16 mouse cellular contexts compared by ENCODE assay signal in the genomic region with DNA sequence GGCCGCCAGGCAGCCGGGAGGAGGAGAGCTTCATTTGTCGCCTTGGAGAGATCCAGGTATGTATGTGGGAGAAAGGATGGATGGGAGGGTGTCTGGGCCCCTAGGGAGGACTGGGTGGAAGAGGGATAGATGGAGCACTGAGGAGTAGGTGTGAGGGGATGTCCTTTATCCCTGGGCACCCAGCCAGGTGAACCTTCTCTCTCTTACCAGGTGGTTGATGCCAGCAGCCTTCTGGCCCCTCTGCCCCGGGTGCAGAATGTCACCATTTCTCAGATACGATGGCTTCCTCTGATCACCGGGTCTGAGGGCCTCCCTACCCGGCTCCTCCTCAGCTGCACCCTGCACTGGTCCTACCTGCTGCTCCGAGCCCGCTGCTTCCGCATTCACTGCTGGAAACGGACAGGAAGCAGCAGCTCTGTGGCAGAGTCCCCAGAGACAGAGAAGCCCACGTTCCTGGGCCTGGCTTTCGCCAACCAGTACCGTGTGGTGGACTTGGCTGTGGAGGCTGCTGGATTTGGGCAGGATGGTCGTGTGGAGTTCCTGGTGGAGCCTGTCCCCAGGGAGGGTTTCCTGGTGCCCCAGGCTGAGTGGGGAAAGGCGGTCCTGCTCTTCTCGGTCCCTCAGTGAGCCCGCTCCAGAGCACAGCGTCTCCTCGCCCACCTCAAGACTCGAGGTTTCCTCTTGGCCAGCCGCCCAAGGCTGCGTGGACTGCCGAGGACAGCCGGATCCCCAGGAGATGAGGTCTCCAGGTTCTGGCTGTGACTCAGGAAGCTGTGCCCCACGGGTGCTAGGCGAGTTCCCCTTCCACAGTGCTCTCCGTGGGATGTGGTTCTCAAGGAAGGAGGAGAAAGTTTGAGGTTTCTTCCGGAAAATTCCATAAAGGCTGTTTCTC. TPM values are rescaled to one million over a fixed set of nuclear protein-coding genes. Genes with fewer than 3 reads are reported as not detected.
A peak's percentile ranks its signal among the peaks of the same experiment; 100 is the strongest.
DNase-seq lines count a peak whose midpoint lies in the region; ATAC-seq lines count a peak whose summit lies in the region.
"Had no signal": no experiment of that assay in that cellular context is flagged by ENCODE, and none has a peak within 500 bp of the region (broad histone marks: within the 10 kb centered on the region; RNA-seq: fewer than 3 reads in every experiment).

No protein-coding gene starts in this region.

- WGBS in hindbrain, embryonic 10.5 days = 90% methylated on average over 29 of the region's 29 CpGs
- 83% methylated on average over 29 of the region's 29 CpGs for WGBS in hindbrain, embryonic 14.5 days

- peaks cover 55% of the 10 kb centered on the region for H3K4me1 ChIP-seq in hindbrain, embryonic 10.5 days (replicated peaks)
- peaks cover 32% of the 10 kb centered on the region for H3K4me1 ChIP-seq in hindbrain, embryonic 14.5 days (replicated peaks; ENCODE audit: control insufficient read depth, insufficient read depth, low read length)
- H3K4me1 ChIP-seq in brown adipose tissue, adult 24 weeks (ENCODE audit: control insufficient read depth, insufficient read depth, insufficient read length, low read length) = no peaks in the 10 kb centered on the region; the same call in 1 of the 2 replicates

- H3K9ac ChIP-seq in hindbrain, embryonic 14.5 days = no peak overlapping the region
- H3K9ac ChIP-seq: embryonic facial prominence, embryonic 13.5 days; heart, embryonic 13.5 days; intestine, embryonic 15.5 days; limb, embryonic 15.5 days; liver, embryonic 15.5 days had no signal

- peaks cover 50% of the 10 kb centered on the region for H3K36me3 ChIP-seq in hindbrain, embryonic 10.5 days
- peaks cover 7% of the 10 kb centered on the region; the same call in 1 of the 2 replicates for H3K36me3 ChIP-seq in hindbrain, embryonic 14.5 days (replicated peaks; ENCODE audit: control insufficient read depth, insufficient read depth)

- peak; percentile 53 for DNase-seq in cerebellum, adult 9-11 months
- no peak for DNase-seq in cerebellum, postnatal 4 days (ENCODE audit: low spot score in 2 of 2)
- DNase-seq in hindbrain, embryonic 10.5 days (ENCODE audit: low spot score) = no peak
- DNase-seq in hindbrain, embryonic 14.5 days (ENCODE audit: low spot score) = no peak
- peak; percentile 55 to 76 for DNase-seq in cerebellum, postnatal 14 days
- no peak for DNase-seq in layer of hippocampus, adult 9-11 months
- DNase-seq: thymus, postnatal 14 days had no signal

- peaks cover 22% of the 10 kb centered on the region for H3K27me3 ChIP-seq in hindbrain, embryonic 10.5 days (ENCODE audit: insufficient read depth, poor library complexity, severe bottlenecking)
- no peaks in the 10 kb centered on the region for H3K27me3 ChIP-seq in hindbrain, embryonic 14.5 days (ENCODE audit: control insufficient read depth, insufficient read depth, low read length)
- H3K27me3 ChIP-seq: intestine, embryonic 15.5 days; liver, embryonic 15.5 days had no signal

- no peaks in the 10 kb centered on the region for H3K9me3 ChIP-seq in hindbrain, embryonic 10.5 days
- no peaks in the 10 kb centered on the region for H3K9me3 ChIP-seq in hindbrain, embryonic 14.5 days (ENCODE audit: control insufficient read depth, low read length)
- H3K9me3 ChIP-seq: embryonic facial prominence, embryonic 13.5 days; heart, embryonic 13.5 days; intestine, embryonic 15.5 days; limb, embryonic 15.5 days; liver, embryonic 15.5 days; midbrain, embryonic 10.5 days had no signal

- H3K27ac ChIP-seq in hindbrain, embryonic 10.5 days = peak overlapping the region; percentile 43; the same call in 1 of the 2 replicates
- H3K27ac ChIP-seq in hindbrain, embryonic 14.5 days = no peak overlapping the region
- 0 out of 2 replicates have a peak overlapping the region, but pooled peaks have one; percentile 5 for H3K27ac ChIP-seq in brown adipose tissue, adult 24 weeks (replicated peaks; ENCODE audit: low read depth, low read length)
- H3K27ac ChIP-seq: embryonic facial prominence, embryonic 13.5 days; heart, embryonic 13.5 days; intestine, embryonic 15.5 days; limb, embryonic 15.5 days; liver, embryonic 15.5 days; macrophage; midbrain, embryonic 10.5 days had no signal

- no peak overlapping the region for H3K4me3 ChIP-seq in hindbrain, embryonic 10.5 days
- H3K4me3 ChIP-seq in hindbrain, embryonic 14.5 days (replicated peaks; ENCODE audit: low read length) = no peak overlapping the region
- H3K4me3 ChIP-seq in brown adipose tissue, adult 24 weeks (ENCODE audit: insufficient read depth, low read depth, low read length) = peak overlapping the region; percentile 21
- H3K4me3 ChIP-seq: embryonic facial prominence, embryonic 13.5 days; heart, embryonic 13.5 days; intestine, embryonic 15.5 days; limb, embryonic 15.5 days; liver, embryonic 15.5 days; midbrain, embryonic 10.5 days had no signal

- no peak overlapping the region for H3K4me2 ChIP-seq in hindbrain, embryonic 14.5 days (replicated peaks)
- H3K4me2 ChIP-seq: embryonic facial prominence, embryonic 13.5 days; heart, embryonic 13.5 days; intestine, embryonic 15.5 days; limb, embryonic 15.5 days; liver, embryonic 15.5 days had no signal

- ATAC-seq in hindbrain, embryonic 14.5 days (ENCODE audit: low FRiP score) = no peak
- ATAC-seq: forebrain, embryonic 14.5 days; intestine, embryonic 15.5 days had no signal

RNA-seq across cellular contexts. Expression of gene Engase, which starts 10.5 kb away (rescaled TPM):
- 8.7 and 8.9 TPM in 2 replicates for polyA plus RNA-seq in hindbrain, embryonic 10.5 days (2016; fragmentation: Nextera tagmentation; extraction: Ambion mirVana)
- polyA plus RNA-seq in hindbrain, embryonic 14.5 days (2014; fragmentation: Nextera tagmentation; extraction: Ambion mirVana) = 5.0 and 7.4 TPM in 2 replicates
- polyA plus RNA-seq in brown adipose tissue, adult 24 weeks (2012; ENCODE audit: insufficient read depth, insufficient read length, missing spikeins) = 4.1 and 8.7 TPM in 2 replicates

RNA-seq across cellular contexts. Expression of gene C1qtnf1, which starts 59.1 kb away (rescaled TPM):
- polyA plus RNA-seq in hindbrain, embryonic 10.5 days (2016; fragmentation: Nextera tagmentation; extraction: Ambion mirVana) = 1.8 and 2.0 TPM in 2 replicates
- polyA plus RNA-seq in hindbrain, embryonic 14.5 days (2014; fragmentation: Nextera tagmentation; extraction: Ambion mirVana) = 5.0 and 5.2 TPM in 2 replicates
- polyA plus RNA-seq in brown adipose tissue, adult 24 weeks (2012; ENCODE audit: insufficient read depth, insufficient read length, missing spikeins) = 9.1 and 14.7 TPM in 2 replicates

Comparison
In these comparisons a context has a peak if more than half of its experiments do, and no peak if none do; other contexts are left out.
1. DNase-seq: peak in cerebellum, adult 9-11 months (single experiment) and cerebellum, postnatal 14 days (2 of 2); none in cerebellum, postnatal 4 days (0 of 2), hindbrain, embryonic 10.5 days (single experiment), hindbrain, embryonic 14.5 days (single experiment) and layer of hippocampus, adult 9-11 months (single experiment).